Mouse (Mus musculus) MEL-GATA-1-ER (cell line): ENCODE measurements around the gene Ncr1.
"Not testable (repeated sequence)": the region's sequence is repeated elsewhere in the genome, so short reads cannot be mapped to it uniquely, and the experiment has no call there.

Experiments used
- DNase-seq: peaks from one replicate; pipeline ENCODE4 v3.0.0-alpha.2; 2012; ENCODE audit warnings: low read depth; ENCODE audit errors: extremely low read depth

Gene Ncr1

DNA sequence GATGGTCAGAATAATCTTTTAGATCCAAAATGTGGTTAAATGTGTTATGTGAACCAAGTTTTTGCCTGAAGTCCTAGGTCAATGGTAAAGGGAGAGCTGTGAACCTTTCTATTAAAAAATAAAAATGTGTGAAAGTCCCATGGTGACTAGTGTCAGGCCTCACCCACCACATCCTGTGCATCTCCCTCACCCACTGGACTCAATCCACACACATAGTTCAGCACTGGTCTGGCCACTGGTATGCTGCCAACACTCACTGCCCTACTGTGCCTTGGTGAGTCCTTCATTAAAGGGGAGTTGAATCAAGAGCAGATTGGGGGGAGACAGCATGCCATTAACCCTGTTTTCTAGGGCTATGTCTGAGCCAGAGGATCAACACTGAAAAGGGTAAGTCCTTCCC lies at the start of gene Ncr1:
Ncr1 (plus strand) TSS at position 216 of the 400 bp plus-strand sequence.
- no peak for DNase-seq

DNA sequence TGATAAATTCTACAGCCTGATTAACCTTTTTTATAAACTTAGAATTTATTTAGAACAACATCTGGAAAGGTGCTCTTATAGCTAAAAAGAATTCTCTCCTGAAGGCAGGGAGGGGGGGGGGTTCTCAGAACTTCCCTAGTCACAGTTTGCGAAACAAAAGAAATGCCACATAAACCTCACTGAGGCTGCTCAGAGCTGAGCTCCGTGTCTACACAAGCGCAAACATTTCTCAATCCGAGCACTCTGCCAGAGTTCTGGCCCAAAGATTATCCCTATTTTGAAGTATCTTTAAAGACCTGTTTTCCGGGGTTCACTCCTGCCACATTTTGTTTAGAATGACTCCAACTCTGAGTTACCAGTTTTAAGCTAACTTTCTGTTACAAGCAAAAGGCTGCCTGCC lies 44.9 kb upstream of the Ncr1 start:
- DNase-seq, result no peak

DNA sequence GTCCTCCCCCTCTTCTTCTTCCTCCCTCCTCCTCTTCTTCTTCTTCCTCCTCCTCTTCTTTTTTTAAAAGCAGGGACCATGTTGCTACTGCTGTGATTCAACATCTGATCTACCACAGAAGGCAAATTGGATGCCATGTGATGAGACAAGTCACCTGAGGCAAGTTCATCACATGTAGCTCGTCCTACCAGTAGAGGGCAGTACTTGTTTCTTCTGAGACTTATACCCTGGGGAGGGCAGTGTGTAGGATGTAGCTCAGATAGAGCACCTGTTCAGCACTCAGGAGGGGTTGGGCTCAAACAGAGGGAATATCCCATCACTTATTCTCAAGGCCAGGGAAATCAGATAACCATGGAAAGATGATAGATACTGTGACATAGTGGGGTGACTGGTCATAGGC lies 40.3 kb upstream of the Ncr1 start:
- DNase-seq, result peak; percentile 17

GRCm38 (mm10) chr7:4300166-4300565 lies 37.4 kb upstream of the Ncr1 start:
- no peak for DNase-seq

GRCm38 (mm10) chr7:4303457-4303856 lies 34.1 kb upstream of the Ncr1 start:
- DNase-seq, result no peak

DNA sequence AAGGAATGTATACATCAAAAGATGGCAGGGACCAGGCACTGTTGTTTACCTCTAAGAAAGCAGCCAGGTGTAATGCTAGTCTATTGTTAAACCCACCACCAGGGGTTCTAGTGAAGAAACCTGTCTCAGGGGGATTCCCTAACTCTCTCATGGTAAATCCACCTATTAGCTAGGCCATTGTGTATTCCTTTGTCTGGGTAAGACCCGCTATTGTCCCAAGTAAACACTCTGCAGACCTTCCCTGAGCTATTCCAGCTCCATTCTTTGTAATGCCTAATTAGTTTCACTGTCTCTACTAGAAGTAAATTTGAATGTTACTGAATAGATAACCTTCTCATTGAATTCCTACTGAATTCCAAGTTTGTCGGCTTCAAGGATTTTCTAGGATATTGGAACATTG lies 24.4 kb upstream of the Ncr1 start:
- DNase-seq, result not testable (repeated sequence)

DNA sequence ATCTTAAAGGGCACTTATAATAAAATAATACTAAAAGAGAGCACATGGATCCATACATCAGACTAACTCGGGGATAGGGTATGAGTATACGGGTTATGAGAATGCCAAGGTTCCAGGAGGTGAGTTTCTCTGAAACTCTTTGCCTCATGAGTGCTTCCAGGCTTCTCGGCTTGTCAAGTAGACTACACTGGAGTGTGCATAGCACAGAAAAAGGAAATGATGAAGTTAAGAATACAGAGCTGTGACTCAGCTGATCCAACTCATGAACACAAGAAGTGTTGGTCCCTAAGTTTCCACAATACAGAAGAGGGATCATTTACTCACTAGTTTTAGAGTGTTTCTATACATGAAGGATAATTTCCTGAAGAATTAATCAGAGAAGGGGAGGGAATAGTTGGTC lies 24.0 kb upstream of the Ncr1 start:
- not testable (repeated sequence) for DNase-seq

DNA sequence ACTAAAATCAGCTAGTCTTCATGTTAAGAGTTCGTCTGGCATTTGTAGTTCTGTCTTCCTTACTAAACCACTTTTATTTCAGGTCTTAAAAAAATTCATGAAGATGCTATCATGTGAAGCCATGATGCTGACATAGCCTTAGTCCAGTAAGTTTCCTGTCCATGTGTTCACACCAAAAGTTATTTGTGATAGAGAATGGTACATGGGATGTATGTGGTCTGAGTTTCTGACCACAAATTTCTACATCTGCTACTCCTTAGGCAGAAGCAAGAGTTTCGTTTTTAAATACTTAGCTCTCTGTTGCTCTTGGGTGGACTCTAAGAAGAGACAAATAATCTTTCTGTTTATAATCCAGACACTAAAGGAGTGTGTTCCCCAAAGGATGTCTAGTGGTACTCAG lies 14.2 kb upstream of the Ncr1 start:
- no peak for DNase-seq

- no peak for DNase-seq
These were observed 36.0 kb downstream of the Ncr1 start for GRCm38 (mm10) chr7:4373521-4373920.
